Mouse (Mus musculus): ENCODE data around the gene Abcc8.

Abcc8 gene

GRCm38 (mm10) chr7:46105484-46105883 lies 74.3 kb downstream of the Abcc8 start:
- no peak for DNase-seq

GRCm38 (mm10) chr7:46104256-46104915 lies 75.4 kb downstream of the Abcc8 start:
- DNase-seq: no peak

- no peak for DNase-seq
These were observed 76.1 kb downstream of the Abcc8 start for GRCm38 (mm10) chr7:46103771-46104170.

GRCm38 (mm10) chr7:46103075-46103591 lies 76.7 kb downstream of the Abcc8 start:
- DNase-seq: no peak

- DNase-seq: peak; percentile 67 to 73
These were observed 79.3 kb downstream of the Abcc8 start, which contains the start of gene Kcnj11 for GRCm38 (mm10) chr7:46100563-46100962. Gene Kcnj11, minus strand, starts transcription at chr7:46100764.

GRCm38 (mm10) chr7:46099682-46100081 lies 80.2 kb downstream of the Abcc8 start:
- DNase-seq: no peak

- no peak for DNase-seq
These were observed 80.9 kb downstream of the Abcc8 start for GRCm38 (mm10) chr7:46098919-46099286.

GRCm38 (mm10) chr7:46098221-46098918 lies 81.5 kb downstream of the Abcc8 start:
- DNase-seq: no peak

GRCm38 (mm10) chr7:46097319-46097783 lies 82.5 kb downstream of the Abcc8 start:
- DNase-seq: no peak

- peak; percentile 20 to 33 for DNase-seq
These were observed 83.7 kb downstream of the Abcc8 start for GRCm38 (mm10) chr7:46096136-46096535.

- DNase-seq: no peak
These were observed 87.0 kb downstream of the Abcc8 start for GRCm38 (mm10) chr7:46092803-46093202.

GRCm38 (mm10) chr7:46088241-46088640 lies 91.6 kb downstream of the Abcc8 start:
- DNase-seq: no peak

- no peak for DNase-seq
These were observed 93.5 kb downstream of the Abcc8 start for GRCm38 (mm10) chr7:46086378-46086777.

GRCm38 (mm10) chr7:46084839-46085513 lies 94.9 kb downstream of the Abcc8 start:
- no peak for DNase-seq

GRCm38 (mm10) chr7:46084024-46084423 lies 95.8 kb downstream of the Abcc8 start:
- DNase-seq: no peak

GRCm38 (mm10) chr7:46077675-46078074 lies 102.2 kb downstream of the Abcc8 start:
- no peak for DNase-seq

- DNase-seq: no peak
These were observed 103.0 kb downstream of the Abcc8 start for GRCm38 (mm10) chr7:46076844-46077243.

- no peak for DNase-seq
These were observed 111.0 kb downstream of the Abcc8 start for GRCm38 (mm10) chr7:46068831-46069230.

GRCm38 (mm10) chr7:46063296-46063695 lies 116.5 kb downstream of the Abcc8 start:
- no peak for DNase-seq

- no peak for DNase-seq
These were observed 118.2 kb downstream of the Abcc8 start for GRCm38 (mm10) chr7:46061614-46062013.

- no peak for DNase-seq
These were observed 119.1 kb downstream of the Abcc8 start for GRCm38 (mm10) chr7:46060688-46061087.

- DNase-seq: peak; percentile 37
These were observed 121.0 kb downstream of the Abcc8 start for GRCm38 (mm10) chr7:46058882-46059281.

All from thymus, postnatal 36 days (tissue).